Mouse (Mus musculus): ENCODE measurements around the gene Bmpr1a.

Bmpr1a gene

DNA sequence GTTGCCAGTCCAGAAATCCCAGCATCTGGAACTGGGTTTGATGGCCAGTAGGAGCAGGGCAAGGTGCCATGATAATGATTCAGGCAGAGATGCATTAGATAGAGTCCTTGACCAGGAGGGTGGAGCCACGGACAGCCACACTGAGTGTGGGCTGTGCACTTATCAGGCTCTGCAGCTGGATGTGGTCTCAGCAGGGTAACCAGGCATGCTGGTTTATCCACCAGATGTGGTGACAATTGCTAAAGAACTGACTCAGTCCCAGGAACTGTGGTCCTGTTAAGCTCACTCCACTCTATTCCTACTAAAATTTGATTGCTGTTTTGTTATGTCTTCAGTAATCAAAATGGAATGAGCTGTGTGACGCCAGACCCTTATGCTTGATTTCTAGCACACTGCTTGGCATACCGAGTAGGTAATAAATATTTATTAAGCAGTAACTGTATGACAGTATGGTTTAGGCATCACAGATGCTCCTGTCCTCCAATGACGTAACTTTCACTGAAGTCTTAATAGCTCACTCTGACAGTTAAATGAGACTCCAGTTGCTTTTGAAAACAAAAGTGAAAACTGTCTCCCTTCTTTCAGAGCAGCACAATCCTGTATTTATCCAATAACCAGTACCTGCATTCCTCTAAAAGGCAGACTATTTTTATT lies 5.2 kb upstream of the Bmpr1a start:
- peak; percentile 38 for DNase-seq (ENCODE audit: extremely low read depth, low read depth)

DNA sequence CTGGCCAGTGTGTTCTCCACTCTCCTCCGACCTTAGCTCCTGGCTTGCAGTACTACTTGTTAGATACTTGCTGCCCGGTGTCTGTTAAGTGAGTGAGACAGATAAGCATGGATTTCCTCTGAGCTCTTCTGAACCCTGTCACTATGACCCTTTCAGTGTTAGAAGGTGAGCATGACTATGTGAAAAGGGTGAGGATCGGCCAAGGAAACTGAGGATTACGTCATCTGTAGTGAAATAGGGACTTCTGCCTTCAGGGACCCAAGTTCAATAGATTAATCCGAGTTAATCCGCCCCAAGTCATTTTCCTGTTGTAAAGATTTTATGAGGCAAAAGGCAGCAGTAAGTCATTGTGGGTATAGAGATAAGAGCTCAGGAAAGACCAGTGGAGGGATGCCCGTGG lies 2.2 kb upstream of the Bmpr1a start:
- no peak for DNase-seq (ENCODE audit: extremely low read depth, low read depth)

DNA sequence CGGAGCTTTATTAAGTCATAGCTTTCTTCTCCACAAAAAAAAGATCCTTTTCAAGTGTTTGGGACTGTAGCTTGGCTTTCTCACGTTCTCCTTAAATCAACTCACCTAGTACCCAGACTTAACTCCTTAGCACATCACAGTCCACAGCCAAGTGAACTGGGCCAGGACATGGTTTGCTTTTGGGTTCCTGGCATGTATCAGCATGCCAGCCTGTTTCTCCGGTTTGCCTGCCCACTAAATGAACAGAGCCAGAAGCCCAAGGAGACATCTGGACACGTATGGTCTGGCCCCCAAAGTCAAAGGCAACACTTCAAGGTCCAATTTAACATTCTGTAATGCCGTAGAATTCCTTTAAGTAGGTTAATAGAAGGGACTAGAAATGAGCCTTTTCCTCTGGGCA lies 1.2 kb upstream of the Bmpr1a start:
- DNase-seq (ENCODE audit: extremely low read depth, low read depth) = no peak

DNA sequence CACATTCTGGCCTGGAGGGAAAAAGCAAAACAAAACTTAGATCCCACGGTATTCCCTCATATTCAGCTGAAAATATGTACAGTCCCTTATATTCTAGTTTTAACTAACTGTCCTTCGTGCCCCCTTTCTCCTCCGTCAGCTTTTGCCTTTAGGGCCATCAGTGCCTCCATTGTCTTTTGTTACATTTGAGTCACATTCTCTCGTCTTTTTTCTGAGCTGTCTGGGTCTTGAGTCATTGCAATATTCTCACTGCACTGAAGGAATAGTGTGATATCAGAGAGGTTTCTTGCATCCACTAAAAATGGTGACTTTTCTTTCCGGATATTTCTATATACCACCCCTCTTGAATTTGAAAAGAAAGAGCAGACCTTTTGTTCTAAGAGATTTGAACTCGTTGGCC lies 618 bp upstream of the Bmpr1a start:
- no peak for DNase-seq (ENCODE audit: extremely low read depth, low read depth)

DNA sequence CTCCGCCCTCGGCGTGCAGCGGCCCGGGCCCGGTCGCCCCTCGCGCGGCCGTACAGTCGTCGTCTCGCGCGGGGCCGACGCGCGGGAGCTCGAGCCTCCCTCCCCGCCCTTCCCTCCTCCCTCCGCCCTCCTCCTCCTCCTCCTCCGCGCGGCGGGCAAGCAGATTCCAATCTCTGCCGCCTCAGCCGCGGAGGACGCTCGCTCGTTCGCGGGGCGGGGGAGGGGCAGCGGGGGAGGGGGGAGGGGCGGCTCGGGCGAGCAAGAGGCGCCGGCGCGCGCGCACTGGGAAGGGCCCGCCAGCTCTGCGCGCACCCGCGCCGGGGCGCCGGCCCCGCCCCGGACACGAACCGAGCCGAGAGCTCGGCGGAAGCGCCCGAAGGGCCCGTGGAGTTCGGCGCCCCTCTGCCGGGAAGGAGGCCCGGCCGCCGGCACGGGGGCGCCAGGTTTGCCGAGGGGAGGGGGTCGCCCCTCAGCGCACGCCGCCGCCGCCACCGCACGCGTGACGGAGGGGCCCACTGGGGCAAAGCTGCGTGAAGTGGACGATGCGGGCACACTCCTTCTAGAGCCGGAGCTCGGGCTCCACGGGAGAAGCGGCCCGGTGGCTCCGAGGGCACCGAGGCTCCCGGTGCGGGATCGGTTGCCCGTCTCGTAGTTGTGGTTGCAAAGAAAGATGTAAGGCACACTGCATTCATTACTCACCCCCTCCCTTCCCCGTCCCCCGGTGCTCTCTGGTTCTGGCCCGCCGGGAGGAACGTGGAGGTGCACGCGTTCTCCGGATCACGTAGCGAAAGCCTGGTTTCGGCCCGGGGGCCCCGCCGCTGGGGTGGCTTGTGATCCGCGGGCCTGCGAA lies 441 bp downstream of the Bmpr1a start:
- DNase-seq (ENCODE audit: extremely low read depth, low read depth) = no peak

DNA sequence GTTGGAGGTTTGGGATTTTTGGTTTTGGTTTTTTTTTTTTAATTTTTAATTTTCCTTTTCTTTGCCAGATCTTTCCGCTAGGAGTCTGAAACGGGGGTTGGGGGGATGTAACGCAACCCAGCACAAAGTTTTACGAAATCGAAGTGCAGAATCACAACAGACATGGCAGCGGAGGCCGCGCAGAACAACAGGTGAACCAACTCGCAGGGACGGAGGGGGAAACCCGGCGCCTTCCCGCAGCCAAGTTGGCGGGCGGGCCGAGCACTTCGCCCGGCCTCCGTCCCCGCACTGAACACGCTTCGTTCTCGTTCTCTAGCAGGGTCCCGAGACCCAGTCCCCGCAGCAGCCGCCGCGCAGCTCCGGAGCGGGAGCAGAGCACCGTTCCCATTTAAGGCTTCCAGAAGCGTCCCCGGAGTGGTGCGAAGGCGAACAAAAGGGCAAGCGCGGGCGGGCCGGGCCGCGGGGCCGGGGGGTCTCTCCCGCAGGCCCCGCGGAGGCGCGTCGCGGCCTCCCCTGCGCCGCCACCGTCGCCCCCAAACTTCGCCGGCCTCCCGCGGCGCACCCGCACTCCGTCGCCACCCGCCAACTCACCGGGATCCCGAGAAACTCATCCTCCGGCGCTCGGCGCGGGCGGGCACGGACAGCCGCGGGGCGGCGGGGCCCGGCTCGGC lies 1.2 kb downstream of the Bmpr1a start:
- DNase-seq (ENCODE audit: extremely low read depth, low read depth) = no peak

DNA sequence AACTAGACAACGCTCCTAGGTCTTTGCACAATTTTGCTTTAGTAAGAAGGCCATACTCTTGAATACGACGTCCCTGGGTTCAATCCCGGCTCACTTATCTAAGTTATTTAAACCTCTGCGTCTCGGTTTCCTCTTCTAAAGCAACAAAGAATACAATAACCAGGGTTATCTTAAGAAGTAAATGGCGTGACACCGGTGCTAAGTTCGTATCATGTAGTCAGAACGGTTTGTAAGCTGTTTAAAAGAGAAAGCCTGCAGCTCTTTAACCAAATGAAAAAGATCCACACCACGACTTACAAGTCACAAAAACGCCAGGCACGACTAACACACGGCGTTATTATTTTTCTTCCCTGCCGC lies 1.7 kb downstream of the Bmpr1a start:
- no peak for DNase-seq (ENCODE audit: extremely low read depth, low read depth)

DNA sequence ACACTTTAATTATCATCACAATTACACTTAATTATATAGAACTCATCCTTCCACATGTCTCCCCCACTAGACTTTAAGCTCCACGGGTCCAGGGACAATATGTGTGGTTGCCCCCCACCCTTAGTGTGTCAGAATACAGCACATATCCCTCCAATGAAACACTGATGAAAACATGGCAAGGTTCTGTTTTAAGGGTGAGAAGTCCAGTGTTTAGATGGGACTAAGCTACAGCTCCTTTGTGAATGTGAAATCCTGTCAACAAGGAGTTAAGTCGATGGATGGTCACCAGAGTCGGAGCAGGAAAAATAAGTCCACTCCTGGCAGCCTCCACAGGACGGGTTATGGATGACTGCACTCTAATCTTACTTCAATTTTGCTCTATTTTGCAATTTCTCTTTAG lies 2.8 kb downstream of the Bmpr1a start:
- DNase-seq (ENCODE audit: extremely low read depth, low read depth) = no peak

DNA sequence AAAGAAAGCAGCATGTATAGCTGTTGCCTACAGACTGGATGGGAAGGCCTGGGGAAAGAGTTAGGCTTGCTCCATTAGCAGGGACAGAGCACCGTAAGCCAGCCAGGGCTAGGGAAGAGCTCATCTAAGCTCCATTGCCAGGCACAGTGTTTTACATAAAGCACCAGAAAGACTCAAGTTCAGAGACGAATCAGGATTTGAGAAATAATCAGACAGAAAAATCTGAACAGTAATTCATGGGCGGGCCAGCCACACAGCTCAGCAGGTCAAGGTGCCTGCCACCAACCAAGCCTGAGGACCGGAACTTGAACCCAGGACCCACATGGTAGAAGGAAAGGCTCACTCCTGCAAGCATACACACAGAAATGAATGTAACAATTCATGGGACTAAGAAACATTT lies 3.5 kb downstream of the Bmpr1a start:
- no peak for DNase-seq (ENCODE audit: extremely low read depth, low read depth)

DNA sequence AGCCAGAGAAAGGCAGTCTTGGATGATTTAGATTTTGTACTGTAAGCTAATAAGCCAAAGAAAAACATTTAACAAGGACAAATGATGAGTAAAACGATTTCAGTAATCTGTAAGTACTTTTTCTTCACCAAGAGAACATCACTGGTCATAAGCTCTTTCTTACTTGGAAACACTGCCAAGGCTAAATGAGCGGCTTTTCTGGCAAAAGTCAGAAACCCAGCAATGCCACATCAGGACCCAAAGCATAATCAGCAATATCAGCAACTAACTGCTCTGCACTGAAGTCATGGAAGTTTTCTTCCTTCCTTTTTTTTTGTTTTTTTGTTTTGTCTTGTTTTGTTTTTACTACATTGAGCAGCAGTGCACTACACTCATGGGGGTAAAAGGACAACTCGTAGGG lies 5.8 kb downstream of the Bmpr1a start:
- no peak for DNase-seq (ENCODE audit: extremely low read depth, low read depth)

DNA sequence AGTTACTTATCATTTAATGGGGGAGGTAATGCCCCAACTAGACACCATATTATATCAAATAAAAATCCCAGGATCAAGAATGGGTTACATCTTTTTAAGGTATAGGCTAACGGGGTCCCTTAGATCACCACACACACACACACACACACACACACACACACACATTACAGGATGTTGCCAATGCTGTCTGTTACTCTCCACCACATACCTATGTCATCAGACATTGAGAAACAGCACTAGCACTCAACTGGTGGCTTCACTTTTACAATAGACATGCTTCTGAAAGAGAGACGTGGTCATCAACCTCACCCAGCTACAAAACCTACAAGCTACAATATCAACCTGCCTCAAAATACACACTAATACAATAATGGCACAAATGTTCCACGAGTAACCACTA lies 9.5 kb downstream of the Bmpr1a start:
- DNase-seq (ENCODE audit: extremely low read depth, low read depth) = no peak

DNA sequence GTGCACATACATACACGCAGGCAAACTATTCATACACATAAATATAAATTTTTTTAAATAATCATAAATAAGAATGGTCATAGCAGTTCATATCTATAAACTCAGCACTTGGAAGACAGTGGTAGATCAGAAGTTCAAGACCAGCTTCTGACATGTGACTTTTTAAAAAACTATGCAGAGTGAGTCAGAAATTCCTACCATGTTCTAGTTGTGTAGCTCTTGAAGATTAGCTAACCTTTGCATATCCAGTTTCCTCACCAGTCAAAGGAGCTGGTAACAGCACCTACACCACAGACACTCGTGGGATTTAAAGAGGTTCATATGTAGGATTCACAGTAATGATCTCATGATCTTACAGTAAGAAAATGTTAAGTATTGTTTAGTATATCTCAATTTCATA lies 10.5 kb downstream of the Bmpr1a start:
- DNase-seq (ENCODE audit: extremely low read depth, low read depth) = no peak

DNA sequence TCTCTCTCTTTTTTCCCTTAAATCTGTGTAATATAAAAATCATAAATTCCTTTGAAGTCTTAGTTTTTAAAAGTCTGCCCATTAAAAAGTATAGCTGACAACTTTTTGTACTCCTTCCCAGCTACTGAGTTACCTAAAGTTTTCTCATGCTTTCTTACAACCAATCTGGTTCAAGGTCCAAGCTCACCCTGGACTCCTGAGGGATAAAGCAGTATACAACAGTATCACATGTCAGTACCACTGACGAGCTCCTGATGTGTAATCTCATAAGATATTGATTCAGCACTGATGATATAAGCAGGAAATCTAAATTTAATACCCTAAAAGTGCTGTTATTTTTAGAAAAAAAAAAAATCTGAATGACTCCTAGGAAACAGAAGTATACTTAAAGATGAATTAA lies 12.2 kb downstream of the Bmpr1a start:
- no peak for DNase-seq (ENCODE audit: extremely low read depth, low read depth)

DNA sequence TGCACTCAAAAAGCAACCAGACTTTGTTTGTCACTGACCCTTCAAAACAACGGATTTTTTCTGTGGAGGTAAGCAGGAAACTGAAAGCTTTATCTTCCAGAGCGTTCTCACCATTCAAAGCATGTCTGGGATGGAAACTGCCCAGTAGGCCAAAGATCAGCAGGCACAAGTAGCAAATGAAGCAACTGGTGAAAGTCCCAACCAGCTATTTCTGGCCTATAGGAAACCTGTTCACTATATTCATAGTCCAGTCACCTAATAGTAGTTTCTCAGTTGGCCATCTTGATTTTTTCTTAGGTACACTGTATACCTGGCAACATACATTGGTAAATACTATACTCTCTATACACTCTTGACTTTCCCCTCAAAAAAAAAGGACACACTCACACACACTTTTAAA lies 13.2 kb downstream of the Bmpr1a start:
- DNase-seq (ENCODE audit: extremely low read depth, low read depth) = no peak

DNA sequence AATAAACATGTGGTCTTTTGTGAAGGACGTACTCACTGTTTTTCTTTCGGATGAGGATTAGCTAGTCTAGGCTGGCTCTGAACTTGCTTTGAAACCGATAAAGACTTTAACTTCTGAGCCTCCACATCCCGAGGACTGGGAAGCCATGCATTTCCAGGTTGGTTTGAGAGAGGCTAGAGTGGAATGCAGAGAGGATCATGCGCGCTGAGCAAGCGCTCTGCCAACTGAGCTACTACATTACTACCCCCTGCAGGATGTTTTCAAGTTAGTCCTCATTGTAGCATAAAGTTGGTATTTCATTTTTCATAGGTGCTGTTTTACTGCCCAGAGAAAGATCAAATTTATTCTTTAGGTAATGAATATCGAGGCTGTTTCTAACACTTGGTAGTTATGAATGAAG lies 17.0 kb downstream of the Bmpr1a start:
- DNase-seq (ENCODE audit: extremely low read depth, low read depth) = no peak

DNA sequence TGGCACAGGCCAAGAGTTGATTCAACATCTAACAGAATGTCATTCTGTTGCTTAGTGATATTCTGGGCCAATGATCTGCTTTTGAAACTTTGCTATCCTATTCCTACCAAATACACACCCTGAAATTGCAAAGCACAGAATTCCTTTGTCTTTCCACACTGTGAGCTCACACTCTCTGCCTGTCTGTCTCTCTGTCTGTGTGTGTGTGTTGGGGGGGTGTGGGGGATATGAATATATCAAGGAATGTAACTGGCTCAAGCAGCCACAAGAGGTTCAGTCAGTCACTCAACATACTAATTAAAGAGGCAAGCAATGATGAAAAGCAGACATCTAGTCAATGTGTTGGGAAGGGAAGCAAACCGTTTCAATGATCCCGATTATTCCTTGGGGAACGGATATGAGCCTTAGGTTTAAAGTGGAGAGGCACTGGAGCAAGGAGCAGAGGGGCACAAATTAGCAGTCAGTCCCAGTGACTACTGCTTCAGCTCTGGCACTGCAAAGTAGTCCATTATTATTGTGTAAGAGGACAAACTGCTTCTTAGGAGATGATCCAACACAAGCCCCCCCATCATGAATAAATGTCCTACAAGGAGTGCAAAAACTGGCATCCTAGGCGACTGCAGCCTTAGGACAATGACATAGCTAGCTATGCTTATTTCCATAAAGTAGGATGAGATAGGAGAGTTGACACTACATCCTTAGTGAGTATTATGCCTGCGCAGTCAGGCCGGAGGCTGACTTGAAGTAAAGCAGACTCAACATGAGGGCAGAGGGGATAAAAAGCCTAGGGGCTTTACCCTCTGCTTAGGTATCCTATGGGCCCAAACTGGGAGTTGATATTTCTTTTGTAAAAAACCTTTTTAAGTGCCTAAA lies 19.4 kb downstream of the Bmpr1a start:
- no peak for DNase-seq (ENCODE audit: extremely low read depth, low read depth)

DNA sequence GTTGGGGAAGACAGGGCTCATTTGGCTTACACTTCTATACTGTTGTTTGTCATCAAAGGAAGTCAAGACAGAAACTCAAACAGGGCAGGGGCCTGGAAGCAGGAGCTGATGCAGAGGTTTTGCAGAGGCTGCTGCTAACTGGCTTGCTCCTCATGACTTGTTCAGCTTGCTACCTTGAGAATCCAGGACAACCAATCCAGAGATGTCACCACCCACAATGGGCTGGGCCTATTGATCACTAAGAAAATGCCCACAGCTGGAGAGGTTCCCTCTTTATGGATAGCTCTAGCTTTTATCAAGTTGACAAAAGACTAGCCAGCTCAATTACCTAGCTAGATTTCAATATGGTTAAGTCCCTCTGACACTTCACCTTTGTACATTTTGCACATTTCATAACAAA lies 31.6 kb downstream of the Bmpr1a start:
- no peak for DNase-seq (ENCODE audit: extremely low read depth, low read depth)

DNA sequence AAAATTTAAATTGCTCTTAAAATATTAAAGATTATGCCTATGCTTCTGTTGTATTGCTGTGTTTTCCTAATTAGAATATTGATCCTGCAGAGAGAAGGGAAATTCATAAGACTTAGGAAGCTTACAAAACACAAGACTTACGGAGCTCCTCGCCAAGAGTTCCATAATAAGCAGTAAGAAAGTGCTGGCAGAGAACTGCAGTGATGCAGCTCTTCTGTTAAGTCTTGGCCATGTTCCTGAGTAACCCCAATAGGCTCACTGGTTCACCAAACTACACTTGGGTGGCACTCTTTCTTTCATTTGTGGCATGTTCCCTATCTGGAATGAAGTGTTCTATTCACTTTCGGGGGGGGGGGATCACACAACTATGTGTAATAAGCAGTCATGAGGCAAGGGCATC lies 36.9 kb downstream of the Bmpr1a start:
- no peak for DNase-seq (ENCODE audit: extremely low read depth, low read depth)

DNA sequence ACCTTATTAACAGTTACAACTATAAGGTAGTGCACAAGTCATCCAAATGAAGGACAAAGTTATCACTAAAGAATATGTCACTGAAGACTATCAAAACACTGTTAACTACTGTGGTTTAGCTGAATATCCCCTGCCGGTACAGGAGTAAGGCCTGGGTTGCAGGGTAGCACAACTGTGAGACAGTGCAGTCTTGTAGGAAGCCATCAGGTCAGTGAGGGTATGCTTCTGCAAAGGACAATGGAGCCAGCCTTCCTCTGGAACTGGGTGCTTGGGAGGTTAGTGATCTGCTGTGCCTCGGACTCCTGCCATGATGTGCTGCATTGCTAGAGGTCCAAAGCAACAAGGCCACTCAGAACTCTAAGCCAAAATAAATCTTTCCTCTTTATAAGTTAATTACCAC lies 43.8 kb downstream of the Bmpr1a start:
- DNase-seq (ENCODE audit: extremely low read depth, low read depth) = no peak

DNA sequence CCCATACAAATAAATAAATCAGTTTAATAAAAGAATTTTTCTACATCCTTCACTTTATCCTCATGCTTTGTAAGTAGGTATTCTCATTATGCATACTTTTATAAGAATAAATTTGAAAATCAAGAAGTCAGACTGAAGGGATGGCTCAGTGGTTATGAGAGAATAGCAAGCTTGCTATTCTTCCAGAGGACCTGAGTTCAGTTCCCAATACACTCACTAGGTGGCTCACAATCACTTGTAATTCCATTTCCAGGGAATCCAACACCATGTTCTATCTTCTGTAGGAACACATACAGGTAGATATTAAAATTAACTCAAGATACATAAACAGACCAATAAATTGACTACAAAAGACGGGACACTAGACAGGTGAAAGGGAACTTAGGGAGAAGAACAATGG lies 44.3 kb downstream of the Bmpr1a start:
- no peak for DNase-seq (ENCODE audit: extremely low read depth, low read depth)

DNA sequence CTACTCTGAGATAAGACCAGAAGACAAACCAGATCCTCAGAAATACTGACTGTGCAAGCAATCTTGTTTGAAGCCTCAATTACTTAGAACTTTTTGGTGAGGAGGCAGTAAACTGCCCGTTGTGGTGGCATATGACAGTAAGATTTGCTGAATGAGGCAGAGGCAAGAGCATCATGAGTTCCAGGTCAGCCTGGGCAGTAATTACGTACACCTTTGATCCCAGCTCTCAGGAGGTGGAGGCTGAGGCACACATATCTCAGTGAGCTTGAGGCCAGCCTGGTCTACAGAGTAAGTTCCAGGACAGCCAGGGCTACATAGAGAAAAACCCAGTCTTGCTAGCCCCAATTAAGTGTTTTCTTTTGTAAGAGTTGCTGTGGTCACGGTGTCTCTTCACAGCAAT lies 48.9 kb downstream of the Bmpr1a start:
- DNase-seq (ENCODE audit: extremely low read depth, low read depth) = no peak

DNA sequence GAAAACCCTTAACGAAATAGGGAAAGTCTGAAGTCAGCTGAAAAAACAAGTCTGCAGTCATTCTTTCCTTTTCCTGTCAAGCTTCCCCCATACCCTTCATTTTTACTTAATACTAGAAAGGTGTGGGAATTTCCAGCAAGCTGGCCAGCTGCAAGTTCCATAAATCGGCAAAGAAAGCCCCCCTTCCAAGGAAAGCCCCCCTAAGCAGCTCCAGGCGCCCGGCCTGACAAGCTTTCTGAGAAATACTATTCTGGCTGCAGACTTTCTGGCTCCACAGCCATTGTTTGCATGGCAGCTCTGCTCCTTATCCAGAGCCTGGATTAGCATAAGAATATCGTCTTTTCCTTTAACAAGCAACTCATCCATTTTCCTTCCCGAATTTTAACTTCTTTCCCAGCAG lies 49.5 kb downstream of the Bmpr1a start:
- DNase-seq (ENCODE audit: extremely low read depth, low read depth) = no peak
